Mouse (Mus musculus) bone marrow macrophage, adult 2 months (primary cell): ENCODE data around the gene Ttll1. TPM values are rescaled to one million over a fixed set of nuclear protein-coding genes. Genes with fewer than 3 reads are reported as not detected.
A peak's percentile ranks its signal among the peaks of the same experiment; 100 is the strongest.

Source experiments
- H3K27ac ChIP-seq: 2 replicates; pipeline ENCODE4 v1.5.1; 2012; ENCODE audit warnings: low read depth, low read length; ENCODE audit not compliant: insufficient read depth
- H3K4me1 ChIP-seq: 2 replicates; pipeline ENCODE4 v1.6.1; 2012; ENCODE audit warnings: low read length; ENCODE audit not compliant: control insufficient read depth, insufficient read depth
- H3K4me3 ChIP-seq: 2 replicates; pipeline ENCODE4 v1.5.1; 2012; ENCODE audit warnings: mild to moderate bottlenecking, low read length, moderate library complexity; ENCODE audit not compliant: insufficient read depth
- CTCF ChIP-seq: IDR thresholded peaks from 2 replicates; pipeline ENCODE4 v1.5.1; 2012; ENCODE audit warnings: low read depth, mild to moderate bottlenecking, low read length, moderate library complexity
- POLR2A ChIP-seq: IDR thresholded peaks from 2 replicates; pipeline ENCODE4 v1.6.1; 2012; ENCODE audit warnings: mild to moderate bottlenecking, low read depth, low read length, borderline replicate concordance
- polyA plus RNA-seq: library from polyadenylated mRNA; stranded (reverse); fragments of >200 nt; gene quantifications from 2 replicates; pipeline ENCODE4 v1.2.4, GENCODE M21; 2012; ENCODE audit not compliant: missing spikeins, insufficient read depth, insufficient read length

Ttll1 gene
- polyA plus RNA-seq, 1 experiment: 9.1 TPM

- H3K4me1 ChIP-seq: peaks cover 80% of the 10 kb centered on the region
These were observed 64.8 kb downstream of the Ttll1 start for GRCm38 (mm10) chr15:83445908-83446307.

DNA sequence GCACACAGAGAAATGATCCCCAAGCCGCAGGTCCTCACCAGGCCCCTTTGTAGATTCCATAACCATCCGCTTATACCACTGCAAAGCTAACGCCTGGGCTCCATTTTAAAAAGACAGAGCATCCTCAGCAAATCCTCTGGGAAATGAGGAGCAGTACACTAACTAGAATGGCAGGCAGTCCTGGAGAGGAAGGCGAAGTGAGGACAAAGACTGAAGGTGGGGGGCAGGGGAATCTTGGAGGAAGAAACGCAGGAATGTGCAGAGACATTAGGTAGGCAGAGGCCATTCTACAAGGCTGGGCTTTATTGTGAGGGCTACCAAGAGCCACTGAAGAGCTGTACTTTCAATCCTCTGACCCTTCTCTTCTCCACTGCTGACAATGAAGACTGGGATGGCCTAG lies 65.3 kb downstream of the Ttll1 start:
- TF ChIP-seq POLR2A (no peak), CTCF (no peak)
- Histone ChIP-seq H3K4me3 (no peak overlapping the region), H3K4me1 (peaks cover 84% of the 10 kb centered on the region), H3K27ac (no peak overlapping the region)

More at GRCm38 (mm10) chr15:83445908-83446307, 64.8 kb downstream of the Ttll1 start:
- H3K4me3 ChIP-seq: no peak overlapping the region
- H3K27ac ChIP-seq: no peak overlapping the region
- TF ChIP-seq POLR2A (no peak), CTCF (no peak)

DNA sequence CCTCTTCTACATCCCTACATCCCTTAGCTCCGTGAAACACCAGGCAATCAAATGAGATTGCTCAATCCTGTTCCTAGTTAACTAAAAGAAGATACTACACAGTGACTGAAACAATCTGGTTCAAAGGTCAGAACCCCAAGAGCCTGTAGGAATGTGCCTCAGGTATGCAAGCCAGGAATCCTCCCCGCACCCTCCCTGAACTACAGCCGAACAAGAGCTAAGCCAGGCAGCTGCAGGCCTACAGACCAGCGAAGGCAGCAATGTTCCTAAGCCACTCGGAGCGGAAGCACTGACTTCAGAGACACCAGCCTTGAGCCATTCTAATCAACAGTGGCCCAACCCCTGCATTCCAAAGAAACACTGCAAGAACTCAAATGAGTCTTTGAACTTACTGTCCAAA lies 66.3 kb downstream of the Ttll1 start:
- no peak for TF ChIP-seq CTCF
- no peak for TF ChIP-seq POLR2A
- no peak overlapping the region for H3K27ac ChIP-seq
- peaks cover 83% of the 10 kb centered on the region for H3K4me1 ChIP-seq
- no peak overlapping the region for H3K4me3 ChIP-seq

- no peak for TF ChIP-seq POLR2A
- no peak for TF ChIP-seq CTCF
- Histone ChIP-seq H3K27ac (peak overlapping the region; percentile 65), H3K4me1 (peaks cover 70% of the 10 kb centered on the region), H3K4me3 (no peak overlapping the region)
These were observed 68.1 kb downstream of the Ttll1 start for GRCm38 (mm10) chr15:83442495-83443037.

DNA sequence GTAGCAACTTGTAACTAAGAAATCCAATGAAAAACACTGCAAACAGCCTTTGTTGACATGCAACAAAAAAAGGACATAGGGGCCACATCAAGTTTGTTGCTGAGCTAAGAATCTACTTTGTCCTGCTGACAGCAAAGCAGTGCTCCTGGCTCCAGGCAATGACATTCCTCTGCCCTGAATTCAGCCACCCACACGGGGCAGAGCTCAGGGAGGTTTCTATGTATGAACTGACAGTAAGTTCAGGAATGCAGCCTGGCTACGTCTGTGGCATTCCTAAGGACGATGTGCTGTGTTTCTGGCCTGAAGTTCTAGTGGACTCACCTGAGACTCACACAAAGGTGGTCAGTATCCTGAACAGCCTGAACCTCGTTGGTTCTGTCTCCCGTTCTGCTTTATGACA lies 70.0 kb downstream of the Ttll1 start:
- Histone ChIP-seq H3K27ac (no peak overlapping the region), H3K4me1 (peaks cover 70% of the 10 kb centered on the region), H3K4me3 (no peak overlapping the region)
- TF ChIP-seq POLR2A (no peak), CTCF (no peak)

GRCm38 (mm10) chr15:83436541-83436940 lies 74.2 kb downstream of the Ttll1 start:
- Histone ChIP-seq H3K4me1 (peaks cover 73% of the 10 kb centered on the region), H3K4me3 (no peak overlapping the region), H3K27ac (peak overlapping the region; percentile 92; the same call in 1 of the 2 replicates)
- TF ChIP-seq POLR2A (no peak), CTCF (no peak)

DNA sequence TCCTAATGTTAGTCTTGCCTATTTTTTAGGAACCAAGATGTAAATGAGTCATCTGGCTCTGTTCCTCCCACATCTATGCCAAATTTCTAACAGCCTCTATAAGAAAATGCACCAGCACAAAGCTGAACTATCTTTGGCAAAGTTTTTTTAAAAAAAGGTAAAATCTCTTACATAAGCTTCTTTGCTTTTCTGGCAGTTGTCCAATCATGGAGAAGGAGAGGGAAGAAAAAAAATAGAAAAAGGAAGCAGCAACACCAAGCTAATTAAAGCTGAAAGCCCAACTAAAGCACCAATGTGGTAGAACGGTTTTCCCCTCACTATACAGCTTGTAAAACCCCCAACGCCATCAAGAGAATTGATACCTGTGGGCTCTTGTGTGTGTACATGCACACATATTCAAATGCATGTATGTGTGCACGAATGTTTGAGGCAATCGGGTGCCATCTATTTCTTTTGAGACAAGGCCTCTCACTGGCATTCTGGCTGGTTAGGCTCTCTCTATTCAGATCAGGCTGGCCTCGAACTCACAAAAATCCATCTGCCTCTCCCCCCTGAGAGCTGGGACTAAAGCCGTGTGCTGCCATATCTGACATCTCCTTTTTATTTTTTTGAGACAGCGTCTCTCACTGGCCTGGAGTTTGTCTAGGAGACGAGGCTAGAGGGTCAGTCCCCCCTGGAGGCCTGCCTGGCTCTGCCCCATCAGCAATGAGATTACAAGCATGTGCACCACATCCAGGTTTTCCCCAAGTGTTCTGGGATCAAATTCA lies 75.2 kb downstream of the Ttll1 start:
- Histone ChIP-seq H3K27ac (peak overlapping the region; percentile 92), H3K4me1 (peaks cover 72% of the 10 kb centered on the region), H3K4me3 (no peak overlapping the region)
- no peak for TF ChIP-seq CTCF
- TF ChIP-seq POLR2A: no peak

- peak overlapping the region; percentile 69 for H3K27ac ChIP-seq
- no peak for TF ChIP-seq CTCF
- TF ChIP-seq POLR2A: no peak
These were observed 76.0 kb downstream of the Ttll1 start for GRCm38 (mm10) chr15:83434692-83435091.

More at GRCm38 (mm10) chr15:83434692-83435091, 76.0 kb downstream of the Ttll1 start:
- peaks cover 72% of the 10 kb centered on the region for H3K4me1 ChIP-seq
- no peak overlapping the region for H3K4me3 ChIP-seq

Other genes starting within 250 kb of the Ttll1 start
- gene Arfgap3, start 160.6 kb downstream of the Ttll1 start, polyA plus RNA-seq: 27.8 and 28.6 TPM in 2 replicates
- 61.4 and 63.7 TPM in 2 replicates for gene Pacsin2, start 46.3 kb downstream of the Ttll1 start, polyA plus RNA-seq
- 1.2 TPM in 1 of 2 replicates, not detected in the other for gene Bik, start 16.0 kb upstream of the Ttll1 start, polyA plus RNA-seq
- 203 and 204 TPM in 2 replicates for gene Tspo, start 52.7 kb upstream of the Ttll1 start, polyA plus RNA-seq
- gene Mcat, start 52.9 kb upstream of the Ttll1 start, polyA plus RNA-seq: 7.3 and 8.6 TPM in 2 replicates
- gene Ttll12, start 84.3 kb upstream of the Ttll1 start, polyA plus RNA-seq: 11.2 and 14.1 TPM in 2 replicates
- not detected in 2 replicates for gene Scube1, start 214.1 kb upstream of the Ttll1 start, polyA plus RNA-seq